Mouse (Mus musculus) limb, embryonic 11.5 days (tissue): ENCODE results near the gene Adamts13. TPM values are rescaled to one million over a fixed set of nuclear protein-coding genes. Genes with fewer than 3 reads are reported as not detected.

Experiments used
- ATAC-seq: fragments of 200-750 bp; cut with Nextera tagmentation; 2 replicates; pipeline ENCODE4 v1.8.0; 2017; ENCODE audit warnings: low read depth; ENCODE audit not compliant: insufficient number of reproducible peaks, low FRiP score, low TSS enrichment
- DNase-seq: peaks from one replicate; pipeline ENCODE4 v3.0.0-alpha.2; 2015; ENCODE audit warnings: low spot score
- H3K27ac ChIP-seq: fragments of 300-500 bp; sonication (generic); replicated peaks from 2 replicates; pipeline ENCODE4 v1.5.1; 2014; ENCODE audit warnings: low read depth, mild to moderate bottlenecking, low read length
- H3K27me3 ChIP-seq: fragments of 300-500 bp; sonication (generic); 2 replicates; pipeline ENCODE4 v1.6.1; 2014; ENCODE audit warnings: mild to moderate bottlenecking, low read length, mixed read lengths; ENCODE audit not compliant: control insufficient read depth, insufficient read depth
- H3K36me3 ChIP-seq: fragments of 300-500 bp; sonication (generic); 2 replicates; pipeline ENCODE4 v1.6.1; 2014; ENCODE audit warnings: mild to moderate bottlenecking, low read length, moderate library complexity, mixed read lengths; ENCODE audit not compliant: control insufficient read depth, insufficient read depth
- H3K4me1 ChIP-seq: fragments of 300-500 bp; sonication (generic); 2 replicates; pipeline ENCODE4 v1.6.1; 2014; ENCODE audit warnings: low read length, mixed read lengths; ENCODE audit not compliant: control insufficient read depth, insufficient read depth
- H3K4me2 ChIP-seq: fragments of 300-500 bp; sonication (generic); 2 replicates; pipeline ENCODE4 v1.6.1; 2014; ENCODE audit warnings: low read depth, mild to moderate bottlenecking, moderate library complexity; ENCODE audit not compliant: severe bottlenecking
- H3K4me3 ChIP-seq: fragments of 300-500 bp; sonication (generic); 2 replicates; pipeline ENCODE4 v1.5.1; 2014; ENCODE audit warnings: low read depth, low read length
- H3K9ac ChIP-seq: fragments of 300-500 bp; sonication (generic); 2 replicates; pipeline ENCODE4 v1.6.1; 2014; ENCODE audit warnings: mild to moderate bottlenecking, low read length
- H3K9me3 ChIP-seq: fragments of 300-500 bp; sonication (generic); 2 replicates; pipeline ENCODE4 v1.6.1; 2016; ENCODE audit warnings: low read length; ENCODE audit not compliant: control insufficient read depth
- WGBS: fragments of 180-500 bp; shearing (Covaris S2); extraction: QIAGEN DNeasy Blood & Tissue Kit; methylation state at CpG from one replicate; pipeline ENCODE4 v1.1.7; 2014; 5-methylcytosine and 5-hydroxymethylcytosine counted together
- polyA plus RNA-seq: library from polyadenylated mRNA; unstranded; fragments of >200 nt; fragmentation: Nextera tagmentation; extraction: Ambion mirVana; gene quantifications from 2 replicates; pipeline ENCODE4 v1.2.1, GENCODE M21; 2014

Gene Adamts13
- polyA plus RNA-seq, 1 experiment from 2014 or later, result 0.05 TPM

- H3K36me3 ChIP-seq, result peaks cover 13% of the 10 kb centered on the region
- H3K27ac ChIP-seq, result no peak overlapping the region
- H3K9ac ChIP-seq, result no peak overlapping the region
- 82% methylated on average over 4 of the region's 4 CpGs for WGBS
- H3K4me2 ChIP-seq, result no peak overlapping the region
- no peaks in the 10 kb centered on the region for H3K9me3 ChIP-seq
- no peaks in the 10 kb centered on the region for H3K27me3 ChIP-seq
- H3K4me3 ChIP-seq, result no peak overlapping the region
- ATAC-seq, result no peak
- H3K4me1 ChIP-seq, result peaks cover 5% of the 10 kb centered on the region; the same call in 1 of the 2 replicates
- DNase-seq, result no peak
These were observed 12.5 kb upstream of the Adamts13 start for GRCm38 (mm10) chr2:26960756-26961155.

DNA sequence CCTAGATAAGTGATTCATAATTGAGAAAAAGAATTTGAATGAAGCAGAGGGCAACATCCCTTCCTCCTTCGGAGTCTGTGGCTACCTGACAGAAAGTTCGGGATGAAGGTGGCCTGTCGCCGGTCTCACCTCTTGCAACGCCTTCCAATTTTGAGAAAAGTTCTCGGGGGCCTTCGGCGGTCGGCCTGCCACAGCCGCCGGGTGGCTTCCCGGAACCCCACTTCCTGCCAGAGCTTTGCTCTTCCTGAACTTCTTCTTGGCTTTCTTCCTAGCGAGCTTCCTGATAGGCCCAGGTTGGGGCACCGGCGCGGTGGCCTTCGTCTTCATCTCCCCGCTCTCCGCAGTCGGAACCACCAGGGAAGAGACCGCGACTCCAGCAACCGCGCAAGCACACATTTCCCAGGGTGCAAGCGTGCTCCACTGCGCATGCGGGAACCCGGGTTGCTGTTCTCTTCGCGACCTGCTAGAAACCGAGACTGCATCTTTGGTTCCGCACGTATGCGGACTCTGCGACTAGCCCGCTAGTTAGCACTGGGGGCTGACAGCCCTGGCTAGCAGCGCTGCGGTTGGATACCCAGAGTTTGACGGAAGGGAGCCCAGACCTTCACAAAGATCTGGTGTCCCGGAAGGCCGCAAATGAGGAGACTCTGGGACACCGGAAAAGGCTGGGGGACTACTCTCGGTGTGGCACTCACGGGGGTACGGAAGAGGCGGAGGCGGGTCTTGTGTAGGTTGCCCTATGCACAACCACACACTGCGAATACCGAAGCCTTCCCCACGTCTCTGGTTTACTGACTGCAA lies 9.1 kb upstream of the Adamts13 start, which contains the start of gene Rexo4:
Rexo4 (minus strand) TSS at position 464 of the 801 bp plus-strand sequence.
- peak; percentile 93 for ATAC-seq
- WGBS, result under 1% methylated on average over 50 of the region's 50 CpGs

DNA sequence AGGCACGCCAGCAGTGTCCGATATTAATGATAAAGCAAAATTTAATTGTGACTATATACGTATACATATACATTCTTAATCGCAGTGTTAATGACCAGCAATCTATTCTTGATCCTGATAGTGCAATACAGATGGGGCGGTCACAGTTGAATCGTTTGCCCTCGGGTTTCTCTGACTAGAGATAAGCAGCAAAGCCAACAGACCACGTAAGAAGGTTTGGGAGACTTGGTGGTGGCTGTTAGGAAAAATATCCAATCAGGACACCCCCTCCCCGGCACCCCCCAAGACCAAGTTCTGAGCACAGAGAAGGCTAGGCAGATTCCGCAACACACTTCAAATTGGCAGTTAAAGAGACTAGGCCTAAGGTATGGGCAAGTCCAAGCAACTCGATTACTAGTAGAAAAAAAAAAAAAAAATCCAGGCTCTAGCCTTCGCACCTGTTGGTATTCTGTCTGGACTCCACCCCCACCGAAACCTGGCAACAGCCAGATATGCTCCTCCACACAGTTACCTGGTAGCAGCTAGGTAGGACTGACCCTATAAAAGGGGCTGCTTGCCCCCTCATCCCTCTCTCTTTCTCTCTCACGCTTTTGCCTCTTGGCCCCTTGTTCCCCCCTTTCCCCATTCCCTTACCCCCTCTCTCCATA lies 8.4 kb upstream of the Adamts13 start:
- DNase-seq, result no peak
- H3K9me3 ChIP-seq, result no peaks in the 10 kb centered on the region
- ATAC-seq, result peak; percentile 13; the same call in 1 of the 2 replicates
- H3K4me2 ChIP-seq, result peak overlapping the region; percentile 77
- peaks cover 6% of the 10 kb centered on the region; the same call in 1 of the 2 replicates for H3K36me3 ChIP-seq
- peak overlapping the region; percentile 84 for H3K4me3 ChIP-seq
- no peaks in the 10 kb centered on the region for H3K27me3 ChIP-seq
- WGBS, result 14% methylated on average over 14 of the region's 14 CpGs
- H3K27ac ChIP-seq, result peak overlapping the region; percentile 98
- H3K4me1 ChIP-seq, result peaks cover 5% of the 10 kb centered on the region; the same call in 1 of the 2 replicates
- peak overlapping the region; percentile 81 for H3K9ac ChIP-seq

More for the DNA sequence above, 9.1 kb upstream of the Adamts13 start, which contains the start of gene Rexo4:
- Histone ChIP-seq H3K4me1 (peaks cover 5% of the 10 kb centered on the region; the same call in 1 of the 2 replicates), H3K9me3 (no peaks in the 10 kb centered on the region), H3K9ac (peak within 1 kb of the TSS; percentile 81), H3K4me2 (peak within 1 kb of the TSS; percentile 77), H3K27ac (peak within 1 kb of the TSS; percentile 98), H3K4me3 (peak within 1 kb of the TSS; percentile 84), H3K36me3 (peaks cover 6% of the 10 kb centered on the region; the same call in 1 of the 2 replicates), H3K27me3 (no peaks in the 10 kb centered on the region)
- DNase-seq, result peak; percentile 96

DNA sequence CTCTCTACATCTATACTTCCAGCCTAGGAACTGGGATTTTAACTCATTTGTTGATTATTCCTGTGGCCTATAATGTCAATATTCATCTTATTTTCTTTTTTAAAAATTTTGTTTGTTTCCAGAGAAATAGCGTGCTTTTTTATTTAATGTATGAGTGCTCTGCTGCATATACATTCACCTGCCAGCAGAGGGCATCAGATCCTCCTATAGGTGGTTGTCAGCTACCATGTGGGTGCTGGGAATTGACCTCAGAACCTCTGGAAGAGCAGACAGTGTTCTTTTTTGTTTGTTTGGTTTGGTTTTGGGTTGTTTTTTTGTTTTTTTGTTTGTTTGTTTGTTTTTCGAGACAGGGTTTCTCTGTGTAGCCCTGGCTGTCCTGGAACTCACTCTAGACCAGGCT lies 6.0 kb upstream of the Adamts13 start:
- peaks cover 5% of the 10 kb centered on the region; the same call in 1 of the 2 replicates for H3K4me1 ChIP-seq
- H3K4me3 ChIP-seq, result no peak overlapping the region
- no peaks in the 10 kb centered on the region for H3K27me3 ChIP-seq
- no peak overlapping the region for H3K9ac ChIP-seq
- H3K9me3 ChIP-seq, result no peaks in the 10 kb centered on the region
- no peaks in the 10 kb centered on the region for H3K36me3 ChIP-seq
- DNase-seq, result no peak
- ATAC-seq, result no peak
- H3K27ac ChIP-seq, result no peak overlapping the region
- 79% methylated on average over 2 of the region's 2 CpGs for WGBS
- H3K4me2 ChIP-seq, result no peak overlapping the region

GRCm38 (mm10) chr2:26973960-26974359 lies 744 bp downstream of the Adamts13 start:
- no peak overlapping the region for H3K4me2 ChIP-seq
- WGBS, result 27% methylated on average over 4 of the region's 4 CpGs

GRCm38 (mm10) chr2:26980361-26980760 lies 7.1 kb downstream of the Adamts13 start:
- ATAC-seq (no peak), DNase-seq (no peak)
- WGBS, result 100% methylated on average over 1 of the region's 1 CpGs

More at GRCm38 (mm10) chr2:26973960-26974359, 744 bp downstream of the Adamts13 start:
- no peak for ATAC-seq
- no peaks in the 10 kb centered on the region for H3K27me3 ChIP-seq
- DNase-seq, result no peak
- H3K4me3 ChIP-seq, result no peak overlapping the region
- no peaks in the 10 kb centered on the region for H3K4me1 ChIP-seq
- no peak overlapping the region for H3K27ac ChIP-seq
- no peak overlapping the region for H3K9ac ChIP-seq
- H3K36me3 ChIP-seq, result no peaks in the 10 kb centered on the region
- no peaks in the 10 kb centered on the region for H3K9me3 ChIP-seq

DNA sequence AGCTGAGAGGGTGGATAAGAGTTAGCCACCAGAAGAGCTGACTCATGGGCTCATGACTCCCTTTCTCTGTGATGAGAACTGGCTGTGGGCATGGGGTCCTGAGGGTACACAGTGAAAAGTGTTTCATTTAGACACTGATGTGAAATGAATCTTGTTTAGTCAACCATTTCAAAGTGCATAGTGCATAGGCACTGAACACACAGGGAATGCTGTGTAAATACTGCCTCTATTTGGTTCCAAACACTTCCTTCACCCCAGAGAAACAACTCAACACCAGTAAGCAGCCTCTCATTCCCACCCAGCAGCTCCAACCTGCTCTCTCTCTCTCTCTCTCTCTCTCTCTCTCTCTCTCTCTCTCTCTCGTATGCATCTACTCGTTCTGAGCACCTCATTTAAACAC lies 11.0 kb downstream of the Adamts13 start:
- Histone ChIP-seq H3K36me3 (no peaks in the 10 kb centered on the region), H3K4me1 (no peaks in the 10 kb centered on the region), H3K9me3 (no peaks in the 10 kb centered on the region), H3K4me2 (no peak overlapping the region), H3K9ac (no peak overlapping the region), H3K27me3 (no peaks in the 10 kb centered on the region), H3K27ac (no peak overlapping the region), H3K4me3 (no peak overlapping the region)
- WGBS, result 72% methylated on average over 2 of the region's 2 CpGs
- DNase-seq (no peak), ATAC-seq (no peak)

More at GRCm38 (mm10) chr2:26980361-26980760, 7.1 kb downstream of the Adamts13 start:
- H3K4me2 ChIP-seq, result no peak overlapping the region
- H3K4me3 ChIP-seq, result no peak overlapping the region
- no peaks in the 10 kb centered on the region for H3K36me3 ChIP-seq
- H3K27me3 ChIP-seq, result no peaks in the 10 kb centered on the region
- no peak overlapping the region for H3K9ac ChIP-seq
- no peak overlapping the region for H3K27ac ChIP-seq
- H3K9me3 ChIP-seq, result no peaks in the 10 kb centered on the region
- H3K4me1 ChIP-seq, result no peaks in the 10 kb centered on the region

GRCm38 (mm10) chr2:26984640-26985039 lies 11.4 kb downstream of the Adamts13 start:
- H3K36me3 ChIP-seq, result no peaks in the 10 kb centered on the region
- H3K4me2 ChIP-seq, result no peak overlapping the region
- no peak overlapping the region for H3K4me3 ChIP-seq
- no peaks in the 10 kb centered on the region for H3K27me3 ChIP-seq
- no peaks in the 10 kb centered on the region for H3K4me1 ChIP-seq
- 88% methylated on average over 5 of the region's 5 CpGs for WGBS
- DNase-seq (no peak), ATAC-seq (no peak)
- H3K27ac ChIP-seq, result no peak overlapping the region
- no peaks in the 10 kb centered on the region for H3K9me3 ChIP-seq
- H3K9ac ChIP-seq, result no peak overlapping the region
